Mouse (Mus musculus): ENCODE measurements around the gene Tldc1. TPM values are rescaled to one million over a fixed set of nuclear protein-coding genes. Genes with fewer than 3 reads are reported as not detected.

Tldc1 gene
- polyA plus RNA-seq, 1 experiment from 2014 or later = 9.1 TPM

DNA sequence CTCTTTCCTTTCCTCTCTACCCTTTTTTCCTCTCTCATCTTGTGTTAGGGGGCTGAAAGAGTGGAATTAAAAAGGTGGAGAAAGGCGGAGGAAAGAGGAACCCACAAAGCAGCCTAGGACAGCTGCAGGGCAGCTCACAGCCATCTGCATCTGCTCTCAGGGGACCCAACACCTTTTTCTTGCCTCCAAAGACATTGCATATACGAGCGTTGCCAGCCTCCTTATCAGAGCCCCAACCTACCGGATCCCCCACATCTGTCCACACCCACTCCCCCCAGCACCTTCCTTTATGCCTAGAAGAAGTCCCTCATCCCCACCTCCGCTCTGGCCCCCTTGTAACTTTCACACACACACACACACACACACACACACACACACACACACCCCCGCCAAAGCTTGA lies 5.4 kb upstream of the Tldc1 start:
- ATAC-seq (ENCODE audit: low FRiP score, low TSS enrichment) = no peak
- Histone ChIP-seq H3K27me3 (ENCODE audit: control insufficient read depth, insufficient read depth, low read length) (no peaks in the 10 kb centered on the region), H3K36me3 (ENCODE audit: control insufficient read depth, insufficient read depth, low read length) (no peaks in the 10 kb centered on the region), H3K9me3 (ENCODE audit: control insufficient read depth, low read length) (no peaks in the 10 kb centered on the region), H3K4me3 (ENCODE audit: low read depth, low read length) (no peak overlapping the region), H3K27ac (replicated peaks) (no peak overlapping the region), H3K4me2 (replicated peaks; ENCODE audit: low read depth) (no peak overlapping the region), H3K4me1 (replicated peaks; ENCODE audit: control insufficient read depth, insufficient read depth) (no peaks in the 10 kb centered on the region), H3K9ac (ENCODE audit: low read length) (no peak overlapping the region)
- TF ChIP-seq EP300 (optimal IDR thresholded peaks at IDR 0.05) = no peak
- TF ChIP-seq CTCF (IDR thresholded peaks at IDR 0.05; ENCODE audit: low read depth) = no peak
- no peak for DNase-seq (ENCODE audit: low spot score)
- WGBS = 78% methylated on average over 6 of the region's 6 CpGs

GRCm38 (mm10) chr8:119782715-119783114 lies 4.5 kb upstream of the Tldc1 start:
- no peak overlapping the region for H3K9ac ChIP-seq (ENCODE audit: low read length)
- H3K36me3 ChIP-seq (ENCODE audit: control insufficient read depth, insufficient read depth, low read length) = no peaks in the 10 kb centered on the region
- H3K4me1 ChIP-seq (replicated peaks; ENCODE audit: control insufficient read depth, insufficient read depth) = no peaks in the 10 kb centered on the region
- no peak overlapping the region for H3K4me3 ChIP-seq (ENCODE audit: low read depth, low read length)
- ATAC-seq (ENCODE audit: low FRiP score, low TSS enrichment) (no peak), DNase-seq (ENCODE audit: low spot score) (peak; percentile 75)
- no peaks in the 10 kb centered on the region for H3K27me3 ChIP-seq (ENCODE audit: control insufficient read depth, insufficient read depth, low read length)
- TF ChIP-seq EP300 (optimal IDR thresholded peaks at IDR 0.05) = no peak
- peak; percentile 99 for TF ChIP-seq CTCF (IDR thresholded peaks at IDR 0.05; ENCODE audit: low read depth)
- WGBS = 6% methylated on average over 5 of the region's 5 CpGs
- no peak overlapping the region for H3K27ac ChIP-seq (replicated peaks)
- H3K9me3 ChIP-seq (ENCODE audit: control insufficient read depth, low read length) = no peaks in the 10 kb centered on the region
- no peak overlapping the region for H3K4me2 ChIP-seq (replicated peaks; ENCODE audit: low read depth)

DNA sequence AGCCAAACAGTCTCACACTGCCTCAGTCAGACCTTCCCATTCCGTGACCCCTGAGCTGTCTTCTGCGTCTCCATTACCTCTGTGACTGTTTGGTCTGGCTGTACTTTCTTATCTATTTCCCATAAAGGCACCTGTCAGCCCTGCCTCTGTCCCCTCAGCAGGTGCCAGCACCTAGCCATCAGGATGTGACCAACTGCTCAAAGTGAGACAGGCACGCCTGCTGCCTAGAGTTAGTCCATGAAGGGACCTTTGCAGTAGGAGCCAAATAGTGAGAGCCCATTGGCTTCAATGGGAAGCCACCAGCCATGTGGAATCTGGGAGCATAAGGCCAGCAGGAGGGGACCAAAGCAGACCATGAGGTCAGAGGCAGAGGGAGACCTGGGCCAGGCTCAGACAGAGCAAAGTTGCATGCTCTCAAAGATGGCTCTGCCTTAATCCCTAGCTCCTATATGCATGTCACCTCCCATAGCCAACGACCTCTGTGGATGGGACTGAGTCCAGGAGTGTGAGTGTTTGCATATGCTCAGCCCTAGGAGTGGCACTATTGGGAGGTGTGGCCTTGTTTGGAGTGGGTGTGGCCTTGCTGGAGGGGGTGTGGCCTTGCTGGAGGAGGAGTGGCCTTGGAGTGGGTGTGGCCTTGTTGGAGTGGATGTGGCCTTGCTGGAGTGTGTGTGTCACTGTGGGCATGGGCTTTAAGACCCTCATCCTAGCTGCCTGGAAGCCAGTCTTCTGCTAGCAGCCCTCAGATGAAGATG lies 3.0 kb upstream of the Tldc1 start:
- Histone ChIP-seq H3K4me2 (replicated peaks; ENCODE audit: low read depth) (no peak overlapping the region), H3K36me3 (ENCODE audit: control insufficient read depth, insufficient read depth, low read length) (no peaks in the 10 kb centered on the region), H3K9ac (ENCODE audit: low read length) (no peak overlapping the region), H3K4me3 (ENCODE audit: low read depth, low read length) (no peak overlapping the region), H3K27me3 (ENCODE audit: control insufficient read depth, insufficient read depth, low read length) (no peaks in the 10 kb centered on the region), H3K4me1 (replicated peaks; ENCODE audit: control insufficient read depth, insufficient read depth) (no peaks in the 10 kb centered on the region), H3K9me3 (ENCODE audit: control insufficient read depth, low read length) (no peaks in the 10 kb centered on the region), H3K27ac (replicated peaks) (no peak overlapping the region)
- peak; percentile 85 for DNase-seq (ENCODE audit: low spot score)
- ATAC-seq (ENCODE audit: low FRiP score, low TSS enrichment) = peak; percentile 66
- 44% methylated on average over 4 of the region's 4 CpGs for WGBS
- TF ChIP-seq EP300 (optimal IDR thresholded peaks at IDR 0.05) (no peak), CTCF (IDR thresholded peaks at IDR 0.05; ENCODE audit: low read depth) (no peak)

DNA sequence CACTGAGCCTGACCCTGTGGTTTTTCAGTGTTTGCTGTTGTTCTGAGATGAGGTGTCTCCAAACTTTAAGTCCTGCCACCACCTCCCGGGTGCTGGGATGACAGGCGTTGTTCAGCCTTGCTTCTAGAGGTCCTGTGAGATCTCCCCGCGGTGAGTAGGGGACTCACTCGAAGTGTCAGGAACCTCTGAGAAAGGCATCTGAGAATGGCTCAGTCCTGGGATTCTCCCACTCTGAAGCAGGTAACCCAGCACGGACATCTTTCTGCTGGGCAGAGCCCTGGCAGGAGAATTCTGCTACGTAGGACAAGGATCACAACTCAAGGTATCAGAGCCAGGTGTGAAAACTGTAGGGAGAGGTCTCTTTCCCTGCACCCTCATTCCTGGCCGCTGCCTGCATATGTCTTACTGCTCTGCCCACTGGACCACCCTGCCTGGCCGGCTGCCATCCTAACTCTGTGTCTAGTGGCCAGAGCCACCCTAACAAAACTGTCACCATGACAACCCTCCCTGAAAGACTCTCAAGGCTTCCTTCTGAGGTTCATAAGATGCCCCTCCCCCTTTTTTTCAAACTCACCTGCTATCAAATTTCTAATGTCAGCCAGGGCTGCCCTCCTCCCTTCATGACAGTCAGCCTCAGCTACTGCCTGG lies 2.3 kb upstream of the Tldc1 start:
- DNase-seq (ENCODE audit: low spot score) (no peak), ATAC-seq (ENCODE audit: low FRiP score, low TSS enrichment) (no peak)
- Histone ChIP-seq H3K9ac (ENCODE audit: low read length) (no peak overlapping the region), H3K36me3 (ENCODE audit: control insufficient read depth, insufficient read depth, low read length) (no peaks in the 10 kb centered on the region), H3K4me2 (replicated peaks; ENCODE audit: low read depth) (no peak overlapping the region), H3K27me3 (ENCODE audit: control insufficient read depth, insufficient read depth, low read length) (no peaks in the 10 kb centered on the region), H3K4me3 (ENCODE audit: low read depth, low read length) (no peak overlapping the region), H3K27ac (replicated peaks) (no peak overlapping the region), H3K9me3 (ENCODE audit: control insufficient read depth, low read length) (no peaks in the 10 kb centered on the region), H3K4me1 (replicated peaks; ENCODE audit: control insufficient read depth, insufficient read depth) (no peaks in the 10 kb centered on the region)
- WGBS = 80% methylated on average over 9 of the region's 9 CpGs
- TF ChIP-seq CTCF (IDR thresholded peaks at IDR 0.05; ENCODE audit: low read depth) = no peak
- no peak for TF ChIP-seq EP300 (optimal IDR thresholded peaks at IDR 0.05)

DNA sequence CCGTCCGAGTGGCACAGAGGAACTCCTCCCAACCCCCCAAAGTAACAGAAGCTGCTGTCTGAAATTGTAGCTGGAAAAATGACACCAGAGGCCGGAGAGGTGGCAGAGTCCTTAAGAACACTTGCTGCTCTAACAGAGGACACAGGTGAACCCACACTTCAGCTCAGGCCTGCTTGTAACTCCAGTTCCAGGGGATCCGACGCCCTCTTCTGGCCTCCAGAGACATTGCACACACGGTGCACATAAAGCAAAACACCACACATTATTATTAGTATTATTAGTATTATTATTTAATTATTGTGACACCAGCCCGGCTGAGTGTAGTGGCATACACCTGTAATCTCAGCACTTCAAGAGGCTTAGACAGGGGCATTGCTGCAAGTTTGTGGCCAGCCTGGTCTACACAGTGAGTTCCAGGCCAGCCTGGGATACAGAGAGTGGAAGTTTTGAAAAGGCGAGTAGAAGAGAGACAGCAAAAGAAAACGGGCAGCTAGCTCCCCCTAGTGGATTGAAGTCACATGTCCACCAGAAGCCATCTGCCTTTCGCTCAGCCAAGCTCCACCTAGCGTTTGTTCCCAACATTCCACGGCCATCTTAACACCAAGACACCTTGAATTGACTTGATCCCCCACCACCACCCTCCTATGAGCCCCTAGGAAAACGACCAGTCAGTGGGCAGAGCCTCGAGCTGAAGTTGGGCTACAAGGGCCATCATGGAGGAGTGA lies 959 bp upstream of the Tldc1 start:
- H3K4me2 ChIP-seq (replicated peaks; ENCODE audit: low read depth) = no peak overlapping the region
- H3K9me3 ChIP-seq (ENCODE audit: control insufficient read depth, low read length) = no peaks in the 10 kb centered on the region
- 26% methylated on average over 14 of the region's 14 CpGs for whole genome bisulfite sequencing
- TF ChIP-seq CTCF (IDR thresholded peaks at IDR 0.05; ENCODE audit: low read depth) = peak; percentile 99
- TF ChIP-seq EP300 (optimal IDR thresholded peaks at IDR 0.05) = no peak
- H3K27me3 ChIP-seq (ENCODE audit: control insufficient read depth, insufficient read depth, low read length) = no peaks in the 10 kb centered on the region
- H3K4me1 ChIP-seq (replicated peaks; ENCODE audit: control insufficient read depth, insufficient read depth) = no peaks in the 10 kb centered on the region
- H3K9ac ChIP-seq (ENCODE audit: low read length) = no peak overlapping the region
- peak; percentile 86 for DNase-seq (ENCODE audit: low spot score)
- no peaks in the 10 kb centered on the region for H3K36me3 ChIP-seq (ENCODE audit: control insufficient read depth, insufficient read depth, low read length)
- no peak overlapping the region for H3K4me3 ChIP-seq (ENCODE audit: low read depth, low read length)
- no peak overlapping the region for H3K27ac ChIP-seq (replicated peaks)
- ATAC-seq (ENCODE audit: low FRiP score, low TSS enrichment) = peak; percentile 6
